Mouse (Mus musculus) thymus, postnatal 10 days (tissue): ENCODE measurements around the gene Aig1.

Experiments used
- DNase-seq, 2 experiments: peaks; one replicate each; pipeline ENCODE4 v3.0.0; 2021; ENCODE audit warnings: low spot score in 2 of 2

Gene Aig1

DNA sequence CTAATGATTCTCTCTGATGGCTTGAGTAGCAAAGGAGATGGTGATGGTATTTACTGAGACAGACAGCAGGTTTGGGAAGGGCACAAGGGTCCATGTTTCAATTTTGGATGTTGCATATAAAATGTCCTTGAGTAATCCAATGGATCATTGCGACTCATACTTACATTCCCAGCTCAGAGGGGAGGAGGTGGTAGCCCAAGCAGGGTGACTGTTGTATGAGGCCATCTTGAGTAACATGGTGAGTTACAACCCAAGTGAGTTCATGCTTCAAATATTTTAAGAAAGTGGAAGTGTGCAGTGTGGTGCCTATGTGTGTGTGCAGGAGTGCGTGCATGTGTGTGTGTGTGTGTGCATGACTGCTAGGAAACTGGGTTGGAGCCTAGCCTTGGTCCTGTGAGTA lies 93.4 kb downstream of the Aig1 start:
- no peak for DNase-seq

- DNase-seq = no peak
Measured at GRCm38 (mm10) chr10:13774910-13775309, 93.9 kb downstream of the Aig1 start.

- no peak for DNase-seq
Measured at GRCm38 (mm10) chr10:13770720-13771119, 98.1 kb downstream of the Aig1 start.

GRCm38 (mm10) chr10:13769789-13770188 lies 99.0 kb downstream of the Aig1 start:
- DNase-seq = no peak

- no peak for DNase-seq
Measured at GRCm38 (mm10) chr10:13768866-13769265, 99.9 kb downstream of the Aig1 start.

DNA sequence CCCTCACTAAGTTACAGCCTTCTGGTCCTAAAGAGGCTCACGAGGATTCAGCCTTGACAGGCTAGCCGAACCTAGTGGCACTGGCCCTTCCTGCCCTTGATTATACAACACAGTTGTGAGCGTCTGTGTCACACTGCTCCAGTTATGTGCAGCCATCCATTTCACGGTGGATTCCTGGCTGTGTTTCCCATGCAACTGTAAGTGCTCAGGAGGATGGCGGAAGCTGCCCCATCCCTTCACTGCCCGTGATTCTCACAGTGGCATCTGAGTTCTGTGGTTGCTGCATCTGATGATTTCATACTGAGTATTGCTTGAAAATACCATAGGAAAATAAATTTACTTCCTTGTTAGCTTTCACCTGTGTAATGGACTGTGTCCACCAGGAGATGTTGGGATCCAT lies 101.7 kb downstream of the Aig1 start:
- no peak for DNase-seq

- DNase-seq = no peak
Measured at GRCm38 (mm10) chr10:13763151-13763550, 105.6 kb downstream of the Aig1 start.

- no peak for DNase-seq
Measured at GRCm38 (mm10) chr10:13754712-13755111, 114.1 kb downstream of the Aig1 start.

- DNase-seq = no peak
Measured at GRCm38 (mm10) chr10:13753777-13754176, 115.0 kb downstream of the Aig1 start.

GRCm38 (mm10) chr10:13739494-13740140 lies 129.2 kb downstream of the Aig1 start:
- no peak for DNase-seq

- no peak for DNase-seq
Measured at GRCm38 (mm10) chr10:13730039-13730748, 138.6 kb downstream of the Aig1 start.

GRCm38 (mm10) chr10:13727676-13728075 lies 141.1 kb downstream of the Aig1 start:
- DNase-seq = no peak

- no peak for DNase-seq
Measured at GRCm38 (mm10) chr10:13726206-13726605, 142.6 kb downstream of the Aig1 start.

DNA sequence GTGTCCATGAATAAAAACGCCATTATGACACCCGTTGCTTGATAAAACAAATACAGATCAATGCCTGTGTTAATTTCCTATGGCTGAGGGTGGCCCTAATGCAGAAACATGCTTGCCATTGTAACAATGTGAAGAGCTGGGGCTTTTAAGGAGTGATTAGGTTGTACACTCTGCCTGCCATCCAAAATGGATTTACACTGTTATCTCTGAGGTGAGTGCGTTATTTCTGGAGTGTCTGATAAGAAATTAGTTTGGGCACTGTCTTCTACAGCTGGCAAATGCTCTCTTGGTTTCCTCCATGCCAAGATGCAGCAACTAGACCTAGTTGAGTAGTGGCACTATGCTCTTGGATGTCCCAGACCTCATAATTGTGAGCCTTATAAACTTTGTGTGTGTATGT lies 143.5 kb downstream of the Aig1 start:
- no peak for DNase-seq

GRCm38 (mm10) chr10:13716132-13716531 lies 152.6 kb downstream of the Aig1 start:
- no peak for DNase-seq

DNA sequence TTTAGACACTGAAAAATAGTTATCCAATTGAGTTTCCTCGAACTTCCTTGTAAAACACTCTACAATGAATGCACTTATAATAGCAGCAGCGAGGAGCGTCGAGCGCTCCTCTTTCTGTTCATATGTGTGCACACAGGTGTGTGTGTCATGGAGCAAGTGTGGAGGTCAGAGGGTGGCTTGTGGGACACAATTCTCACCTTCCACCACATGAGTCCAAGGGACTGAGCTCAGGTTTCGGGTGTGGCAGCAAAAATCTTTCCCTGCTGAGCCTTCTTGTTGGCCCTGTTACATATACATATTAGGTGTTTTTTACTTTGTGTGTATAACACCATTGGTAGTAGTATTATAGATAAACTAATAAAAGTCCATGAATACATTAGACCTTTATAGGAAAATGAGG lies 153.2 kb downstream of the Aig1 start:
- DNase-seq = no peak

GRCm38 (mm10) chr10:13714920-13715293 lies 153.9 kb downstream of the Aig1 start:
- no peak for DNase-seq

- no peak for DNase-seq
Measured at GRCm38 (mm10) chr10:13714199-13714919, 154.4 kb downstream of the Aig1 start.

DNA sequence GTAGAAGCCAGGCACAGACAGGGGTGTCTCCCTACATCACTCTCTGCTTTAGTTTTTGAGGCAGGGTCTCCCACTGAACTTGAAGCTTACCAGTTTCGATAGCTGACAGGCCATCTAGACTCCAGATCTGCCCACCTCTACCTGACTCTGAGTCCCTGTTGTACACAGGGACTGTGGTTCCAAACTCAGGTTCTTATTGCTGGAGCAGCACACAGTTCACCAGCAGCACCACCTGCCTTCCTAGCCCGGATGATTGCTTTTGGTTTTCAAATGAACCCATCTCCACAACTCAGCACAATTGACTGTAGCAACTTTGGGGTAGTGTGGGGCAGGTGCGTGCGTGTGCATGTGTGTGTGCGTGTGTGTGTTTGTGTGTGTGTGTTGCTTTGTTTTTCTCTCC lies 155.1 kb downstream of the Aig1 start:
- DNase-seq = no peak

DNA sequence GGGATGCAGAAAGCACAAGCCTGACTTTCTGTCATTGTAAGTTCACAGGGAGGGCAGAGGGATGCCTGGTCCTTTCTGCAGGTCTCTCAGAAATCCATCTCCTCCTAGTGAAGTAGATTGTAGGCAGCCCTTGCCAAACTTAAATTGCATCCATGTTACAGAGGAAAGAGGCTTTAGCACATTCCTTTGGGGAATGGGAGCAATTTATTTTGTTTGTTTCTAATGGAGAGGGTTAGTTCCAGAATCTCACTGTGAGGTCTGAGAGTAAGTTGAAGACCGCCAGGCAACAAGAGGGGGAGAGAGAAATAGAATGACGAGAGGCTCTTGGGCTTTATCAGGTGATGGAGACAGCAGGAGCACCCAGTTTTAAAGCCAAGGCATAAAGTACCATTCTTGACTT lies 155.7 kb downstream of the Aig1 start:
- no peak for DNase-seq

GRCm38 (mm10) chr10:13711281-13711829 lies 157.4 kb downstream of the Aig1 start:
- DNase-seq = no peak

- no peak for DNase-seq
Measured at GRCm38 (mm10) chr10:13705771-13706170, 163.0 kb downstream of the Aig1 start.

DNA sequence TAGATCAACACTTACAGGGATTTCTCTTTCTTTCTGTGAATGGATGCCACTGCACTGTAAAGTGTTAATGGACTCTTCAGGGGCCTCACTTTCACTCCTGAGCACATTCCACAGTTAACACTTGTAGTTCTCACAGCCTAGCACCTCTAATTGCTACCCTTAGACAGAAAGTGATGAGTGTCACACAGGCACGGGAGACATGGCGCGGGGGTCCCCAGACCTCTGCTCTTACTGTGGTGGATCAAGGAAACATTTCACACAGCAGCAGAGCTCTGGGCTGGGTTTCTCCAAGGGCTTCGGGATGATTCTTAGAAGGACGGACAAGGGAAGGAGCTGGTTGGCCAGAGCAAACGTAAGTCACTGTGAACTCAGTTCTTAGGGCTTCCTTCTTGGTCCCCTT lies 166.1 kb downstream of the Aig1 start:
- no peak for DNase-seq
